ENCODE assay signal across 8 mouse cellular contexts in the genomic region with DNA sequence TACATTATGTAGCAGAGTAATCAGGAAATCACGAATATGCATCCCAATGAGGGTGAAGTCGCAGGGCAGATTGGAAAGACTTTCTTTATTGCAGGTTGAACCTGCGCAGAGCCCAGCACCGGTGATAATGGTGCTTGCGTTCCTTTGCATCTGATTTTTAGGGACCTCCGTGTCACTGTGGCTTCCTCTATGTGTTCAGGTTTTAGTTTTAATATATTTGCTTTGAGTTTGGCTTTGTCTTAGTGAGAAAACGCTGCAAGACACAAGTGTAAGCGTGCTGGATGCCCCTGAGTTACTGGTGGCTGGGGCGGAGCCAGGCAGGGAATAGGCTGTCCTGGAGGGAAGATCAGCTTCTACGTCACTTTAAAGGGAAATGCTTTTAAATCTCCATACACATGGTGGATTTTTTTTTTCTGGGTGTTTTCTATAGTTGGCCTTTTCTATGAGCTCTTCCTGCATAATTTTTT. TPM values are rescaled to one million over a fixed set of nuclear protein-coding genes. Genes with fewer than 3 reads are reported as not detected.
DNase-seq lines count a peak whose midpoint lies in the region; TF ChIP-seq lines count a peak whose summit lies in the region.

No protein-coding gene starts in this region.

- H3K9me3 ChIP-seq in forebrain, embryonic 10.5 days = no peaks in the 10 kb centered on the region

- peaks cover 20% of the 10 kb centered on the region for H3K27me3 ChIP-seq in forebrain, embryonic 10.5 days (ENCODE audit: poor library complexity, severe bottlenecking)

- DNase-seq in adrenal gland, adult (ENCODE audit: inconsistent age in 2 of 2, low spot score in 1 of 2) = peak; percentile 45 to 73
- DNase-seq in adrenal gland, adult 8-10 months = no peak
- peak; percentile 26 for DNase-seq in c-Kit-positive CD71-positive TER-119-positive erythroid progenitor cells, embryonic 14.5 days (ENCODE audit: low spot score)
- peak; percentile 38 for DNase-seq in forebrain, embryonic 10.5 days (ENCODE audit: extremely low spot score, low spot score)
- DNase-seq in heart, postnatal 4 days = peak; percentile 59
- peak; percentile 29 to 42 for DNase-seq in left cerebral cortex, adult 2 months (ENCODE audit: extremely low spot score in 1 of 2, low spot score in 2 of 2)
- DNase-seq in lung, postnatal 36 days = peak; percentile 53
- DNase-seq in right cerebral cortex, postnatal 4 days = peak; percentile 53

- TF ChIP-seq CTCF in left cerebral cortex, adult 2 months (IDR thresholded peaks at IDR 0.05) = no peak

- 3% methylated on average over 10 of the region's 10 CpGs for WGBS in forebrain, embryonic 10.5 days

- no peaks in the 10 kb centered on the region for H3K36me3 ChIP-seq in forebrain, embryonic 10.5 days (replicated peaks)

- intact Hi-C loops in left cerebral cortex, adult 2 months (cut with DNase I) = no loop called here

- H3K4me3 ChIP-seq in forebrain, embryonic 10.5 days = peak overlapping the region; percentile 54
- H3K4me3 ChIP-seq in left cerebral cortex, adult 2 months = peak overlapping the region; percentile 61

- peaks cover 15% of the 10 kb centered on the region for H3K4me1 ChIP-seq in forebrain, embryonic 10.5 days

- peak overlapping the region; percentile 81 for H3K27ac ChIP-seq in forebrain, embryonic 10.5 days
- peak overlapping the region; percentile 67 for H3K27ac ChIP-seq in left cerebral cortex, adult 2 months

RNA-seq across cellular contexts. Expression of a gene that starts 43.8 kb away (rescaled TPM):
- 10 to 100 TPM; 29.0 to 32.3 (median 31.5) TPM for total RNA-seq in adrenal gland, adult 8-10 months (2022)
- 36.8 and 37.7 TPM in 2 replicates for polyA plus RNA-seq in forebrain, embryonic 10.5 days (2016; fragmentation: Nextera tagmentation; extraction: Ambion mirVana)
- total RNA-seq in heart, postnatal 4 days (2021) = 10 to 100 TPM; 29.2 to 32.8 TPM
- 10 to 100 TPM; 28.9 to 32.6 TPM for total RNA-seq in left cerebral cortex, adult 2 months (2021)

RNA-seq across cellular contexts. Expression of a gene that starts 48.2 kb away (rescaled TPM):
- 10 to 100 TPM; 16.5 to 20.9 (median 17.0) TPM for total RNA-seq in adrenal gland, adult 8-10 months (2022)
- 28.4 and 30.6 TPM in 2 replicates for polyA plus RNA-seq in forebrain, embryonic 10.5 days (2016; fragmentation: Nextera tagmentation; extraction: Ambion mirVana)
- 10 to 100 TPM; 11.8 to 13.9 TPM for total RNA-seq in heart, postnatal 4 days (2021)
- 1 to 10 TPM; 8.3 to 9.1 TPM for total RNA-seq in left cerebral cortex, adult 2 months (2021)

RNA-seq across cellular contexts. Expression of a gene that starts 56.1 kb away (rescaled TPM):
- total RNA-seq in adrenal gland, adult 8-10 months (2022) = under 1 TPM in 3 of 4 experiments, not detected in 1; 0.09 to 0.17 (median 0.17) TPM
- 7.9 and 8.7 TPM in 2 replicates for polyA plus RNA-seq in forebrain, embryonic 10.5 days (2016; fragmentation: Nextera tagmentation; extraction: Ambion mirVana)
- not detected for total RNA-seq in heart, postnatal 4 days (2021)
- total RNA-seq in left cerebral cortex, adult 2 months (2021) = 10 to 100 TPM in 1 of 2 experiments, 1 to 10 TPM in 1; 10.0 to 10.6 TPM

Comparison
In these comparisons a context has a peak if more than half of its experiments do, and no peak if none do; other contexts are left out.
1. RNA of a gene that starts 56.1 kb away (total RNA-seq): 10.0 to 10.6 TPM in left cerebral cortex, adult 2 months; 0.09 to 0.17 TPM in adrenal gland, adult 8-10 months and not detected in heart, postnatal 4 days; every median in the first group is over 4 times any median in the second.